17 mouse cellular contexts compared by ENCODE assay signal in the genomic region with DNA sequence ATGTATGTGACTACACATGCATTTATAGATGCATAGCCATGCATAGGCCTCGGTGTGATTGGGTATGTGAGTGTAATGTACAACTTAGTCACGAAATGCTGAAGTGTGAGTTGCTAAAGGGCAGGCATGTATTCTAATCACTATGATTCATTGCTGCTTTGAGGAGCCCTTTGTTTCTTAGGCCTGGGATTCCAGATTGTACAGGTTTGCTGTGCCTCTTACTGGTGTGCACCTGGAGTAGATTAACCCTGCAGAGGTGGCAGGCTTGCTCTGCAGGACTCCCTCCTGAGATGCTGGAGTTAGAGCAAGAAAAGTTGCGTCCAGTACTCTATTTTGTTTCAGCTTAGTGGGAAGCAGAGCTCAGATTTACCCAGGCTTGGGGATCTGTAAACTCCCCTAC.
"Had no signal": no experiment of that assay in that cellular context is flagged by ENCODE, and none has a peak within 500 bp of the region (broad histone marks: within the 10 kb centered on the region; RNA-seq: fewer than 3 reads in every experiment).

No protein-coding gene starts in this region.

- H3K4me1 ChIP-seq: liver, embryonic 13.5 days; midbrain, embryonic 10.5 days had no signal

- H3K4me3 ChIP-seq: liver, embryonic 13.5 days; midbrain, embryonic 10.5 days; midbrain, embryonic 13.5 days; myocyte; neural tube, embryonic 13.5 days had no signal

- ATAC-seq: midbrain, embryonic 13.5 days; midbrain, embryonic 16.5 days had no signal

- H3K4me2 ChIP-seq: liver, embryonic 13.5 days; midbrain, embryonic 13.5 days; neural tube, embryonic 13.5 days had no signal

- DNase-seq: kidney, adult 18-20 months; kidney, adult 9 months; kidney, postnatal 14 days; kidney, postnatal 4 days; left cerebral cortex, postnatal 4 days; liver, embryonic 13.5 days; lung, adult 2 months; lung, postnatal 14 days; thymus, adult 2 months; thymus, postnatal 25 days had no signal

- H3K36me3 ChIP-seq: liver, embryonic 13.5 days; midbrain, embryonic 10.5 days; midbrain, embryonic 13.5 days; neural tube, embryonic 13.5 days had no signal

- H3K9ac ChIP-seq: liver, embryonic 13.5 days; midbrain, embryonic 13.5 days; neural tube, embryonic 13.5 days had no signal

- H3K27ac ChIP-seq: liver, embryonic 13.5 days; macrophage; midbrain, embryonic 10.5 days; midbrain, embryonic 13.5 days; neural tube, embryonic 13.5 days; stomach, postnatal 0 days had no signal

- H3K9me3 ChIP-seq: liver, embryonic 13.5 days; midbrain, embryonic 10.5 days; midbrain, embryonic 13.5 days; neural tube, embryonic 13.5 days had no signal

- H3K27me3 ChIP-seq: liver, embryonic 13.5 days; midbrain, embryonic 13.5 days; neural tube, embryonic 13.5 days had no signal
